Mouse (Mus musculus) thymus, adult 2 months (tissue): Measurements from ENCODE around the gene Fbxl12.

Experiments
- CTCF ChIP-seq: fragments of 200-500 bp; IDR thresholded peaks from 2 replicates; pipeline ENCODE4 v1.5.1; 2012; ENCODE audit warnings: mild to moderate bottlenecking, control low read depth, low read length, moderate library complexity, borderline replicate concordance; ENCODE audit not compliant: control insufficient read depth, poor library complexity, insufficient read depth; ENCODE audit errors: extremely low read depth
- POLR2A ChIP-seq: fragments of 200-500 bp; IDR thresholded peaks from 2 replicates; pipeline ENCODE4 v1.6.1; 2012; ENCODE audit warnings: mild to moderate bottlenecking, low read length, control low read depth, moderate library complexity; ENCODE audit not compliant: control insufficient read depth, poor library complexity, insufficient read depth; ENCODE audit errors: extremely low read depth

DNA sequence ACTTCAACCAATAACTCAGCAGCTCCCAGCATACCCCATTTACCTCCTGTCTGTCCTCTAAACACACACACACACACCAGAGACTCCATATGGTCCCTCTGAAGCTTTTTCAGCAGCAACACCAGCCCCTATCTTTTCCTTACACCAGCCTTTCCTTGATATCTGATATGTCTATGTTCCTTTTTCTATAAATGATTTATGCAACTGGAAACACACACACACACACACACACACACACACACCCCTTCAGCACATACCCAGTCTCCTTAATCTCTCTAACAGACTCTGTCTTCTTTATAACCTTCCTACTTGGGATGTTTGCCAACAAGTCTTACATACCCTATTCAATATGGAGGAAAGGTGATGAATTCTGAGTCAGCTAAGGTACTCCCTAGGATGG, 73.5 kb downstream of the Fbxl12 start:
- TF ChIP-seq CTCF: no peak
- TF ChIP-seq POLR2A: no peak
